Mouse (Mus musculus): ENCODE measurements at regions not wholly inside any gene's neighbourhood (a gene's known extent, or its start where the extent isn't known, plus 50 kb on each side); places are given as distances from the start of the nearest gene placed in this dataset.

DNA sequence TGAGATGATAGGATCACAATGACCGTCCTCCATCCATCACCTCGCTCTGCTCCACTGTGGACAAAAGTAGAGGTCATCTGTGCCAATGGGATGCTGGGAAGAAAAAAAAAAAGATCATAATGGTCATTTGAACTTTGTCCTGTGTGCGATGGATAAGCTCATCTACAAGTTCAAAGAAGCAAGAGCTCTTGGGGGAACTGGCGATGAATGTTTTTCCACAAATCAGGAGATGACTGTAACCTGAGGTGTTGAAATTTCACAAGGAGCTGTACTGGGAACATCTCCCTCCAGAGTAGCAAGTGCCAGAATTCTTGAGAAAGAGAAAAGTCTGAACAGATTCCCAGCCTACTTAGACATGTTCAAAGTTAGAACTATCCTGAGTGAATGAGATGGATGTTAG is 287.0 kb downstream of the Tns3 start:
- no peak for DNase-seq (ENCODE audit: low spot score in 2 of 2)

DNA sequence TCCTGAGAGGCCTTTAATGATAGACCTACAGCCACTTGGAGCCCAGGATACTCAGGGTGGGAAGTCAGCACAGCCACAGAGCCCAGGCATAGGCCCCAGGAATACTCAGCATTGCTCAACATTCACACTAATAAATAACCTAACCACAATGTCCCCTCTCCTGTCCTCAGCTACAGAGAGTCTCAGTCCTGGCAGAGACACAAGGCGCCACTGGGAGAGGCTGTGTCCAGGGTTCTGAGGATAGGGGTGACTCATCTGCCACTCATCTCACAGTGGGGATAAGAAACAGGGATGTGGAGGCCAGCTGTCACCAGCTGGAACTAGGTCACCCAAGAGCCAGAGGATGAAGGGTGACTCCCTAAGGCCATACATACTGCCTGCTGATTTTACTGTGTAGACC is 298.8 kb downstream of the Tns3 start:
- DNase-seq (ENCODE audit: low spot score in 2 of 2) = no peak

DNA sequence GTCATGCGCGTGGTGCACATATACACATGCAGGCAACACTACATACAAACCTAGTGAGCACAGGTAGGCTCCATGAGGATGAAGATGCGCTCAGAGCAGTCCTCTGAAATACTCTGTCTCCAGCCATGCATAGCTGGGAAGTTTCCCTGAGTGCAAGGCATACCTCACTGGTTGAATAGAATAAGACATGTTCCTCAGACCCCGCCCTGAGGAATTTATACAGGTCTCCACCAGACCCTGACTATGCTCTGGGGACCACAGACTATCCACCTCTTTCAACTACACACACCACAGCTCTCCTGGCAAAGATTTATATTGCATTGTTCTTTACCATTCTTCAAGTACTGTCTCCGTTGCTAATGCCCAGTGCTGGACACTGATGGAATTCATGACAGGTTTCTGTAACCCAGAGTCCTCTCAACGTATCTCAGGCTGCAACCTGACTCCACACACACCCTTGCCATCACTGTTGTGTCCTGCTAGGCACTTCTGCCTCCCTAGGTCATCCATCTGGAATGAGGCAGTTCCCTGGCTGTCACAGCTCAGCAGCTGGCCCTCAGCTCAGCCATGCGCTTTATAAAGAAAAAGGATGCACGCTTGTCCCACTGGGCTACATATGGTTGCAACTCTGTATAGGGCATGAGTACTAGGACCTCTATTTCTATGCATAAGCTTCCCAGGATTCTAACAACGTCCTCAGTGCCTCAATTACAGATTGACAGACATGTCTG is 299.5 kb downstream of the Tns3 start:
- DNase-seq (ENCODE audit: low spot score in 2 of 2) = no peak

DNA sequence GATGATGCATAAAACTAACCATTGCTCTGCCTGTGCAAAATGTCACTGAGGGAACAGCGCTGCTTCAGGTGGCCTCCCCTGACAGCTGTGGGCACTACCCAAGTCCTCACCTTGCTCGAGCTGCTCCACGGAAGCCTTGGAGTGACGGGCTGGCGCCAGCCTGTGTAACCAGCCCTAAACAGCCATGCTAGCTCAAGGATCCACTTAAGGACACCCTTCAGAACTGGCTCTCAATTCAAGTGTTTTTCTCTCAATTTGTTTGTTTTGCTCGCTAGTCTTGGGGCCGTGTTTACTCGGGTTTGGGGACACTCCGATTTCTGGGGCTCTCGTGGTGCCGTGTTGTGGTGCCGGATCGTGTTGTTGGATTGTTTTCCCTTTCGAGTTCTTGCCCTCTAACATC is 319.4 kb downstream of the Tns3 start:
- no peak for DNase-seq (ENCODE audit: low spot score in 2 of 2)

DNA sequence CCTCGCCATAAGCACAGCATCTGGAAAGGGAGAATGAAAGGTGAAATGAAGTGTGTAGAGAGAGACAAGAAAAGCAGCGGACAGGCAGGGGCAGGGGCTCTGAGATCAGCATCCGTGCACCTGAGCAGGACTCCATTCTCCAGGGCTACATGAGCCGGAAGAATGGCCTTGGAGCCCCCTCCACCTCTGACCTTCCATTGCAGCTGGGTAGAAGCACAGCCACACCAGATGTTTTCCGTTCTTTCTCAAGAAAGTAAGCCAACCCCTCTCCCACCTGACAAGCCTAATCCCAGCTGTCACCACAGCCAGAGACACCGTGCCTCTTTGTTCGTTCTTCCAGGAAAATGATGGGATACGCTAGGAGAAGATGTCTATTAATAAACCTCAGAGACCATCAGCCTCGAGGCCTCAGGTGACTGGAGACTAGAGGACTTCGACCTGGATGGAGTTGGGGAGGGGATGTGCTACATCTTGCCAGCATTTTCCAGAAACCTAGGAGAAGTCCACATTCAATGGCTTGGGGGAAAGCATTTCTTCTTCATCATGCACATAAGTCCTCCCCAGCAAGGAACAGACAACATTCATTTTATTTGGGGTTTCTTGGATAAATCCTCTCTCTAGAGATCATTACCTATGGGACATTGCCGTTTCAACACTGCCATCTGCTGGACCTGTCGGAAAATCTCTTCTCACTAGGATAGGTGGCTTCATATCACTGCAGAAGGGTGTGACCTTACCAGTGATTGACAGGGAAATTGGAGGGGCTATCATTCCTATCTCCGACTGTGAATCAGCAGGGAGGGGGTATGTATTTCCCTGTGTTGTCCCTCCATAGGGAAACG is 361.8 kb downstream of the Tns3 start:
- peak in 1 of 2 experiments; percentile 53 for DNase-seq (ENCODE audit: low spot score in 2 of 2)

DNA sequence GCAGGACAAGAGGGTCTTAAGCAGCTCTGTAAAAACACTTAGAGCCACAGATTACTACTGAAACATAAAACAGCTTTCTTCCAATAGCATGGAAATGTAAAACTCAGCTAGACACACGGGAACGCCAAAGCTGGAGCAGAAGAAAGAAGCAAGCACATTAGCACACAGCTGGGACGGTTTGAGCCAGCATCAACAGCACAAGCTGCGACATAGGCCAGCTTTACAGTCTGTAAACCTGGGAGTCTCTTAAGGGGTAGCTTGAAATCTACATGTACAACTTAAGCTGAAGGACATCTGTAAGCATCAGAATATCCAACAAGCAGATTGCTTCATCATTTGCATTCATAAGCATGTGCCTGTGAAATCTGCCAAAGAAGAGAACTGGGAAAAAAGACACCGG is 366.9 kb downstream of the Tns3 start:
- no peak for DNase-seq (ENCODE audit: low spot score in 2 of 2)

DNA sequence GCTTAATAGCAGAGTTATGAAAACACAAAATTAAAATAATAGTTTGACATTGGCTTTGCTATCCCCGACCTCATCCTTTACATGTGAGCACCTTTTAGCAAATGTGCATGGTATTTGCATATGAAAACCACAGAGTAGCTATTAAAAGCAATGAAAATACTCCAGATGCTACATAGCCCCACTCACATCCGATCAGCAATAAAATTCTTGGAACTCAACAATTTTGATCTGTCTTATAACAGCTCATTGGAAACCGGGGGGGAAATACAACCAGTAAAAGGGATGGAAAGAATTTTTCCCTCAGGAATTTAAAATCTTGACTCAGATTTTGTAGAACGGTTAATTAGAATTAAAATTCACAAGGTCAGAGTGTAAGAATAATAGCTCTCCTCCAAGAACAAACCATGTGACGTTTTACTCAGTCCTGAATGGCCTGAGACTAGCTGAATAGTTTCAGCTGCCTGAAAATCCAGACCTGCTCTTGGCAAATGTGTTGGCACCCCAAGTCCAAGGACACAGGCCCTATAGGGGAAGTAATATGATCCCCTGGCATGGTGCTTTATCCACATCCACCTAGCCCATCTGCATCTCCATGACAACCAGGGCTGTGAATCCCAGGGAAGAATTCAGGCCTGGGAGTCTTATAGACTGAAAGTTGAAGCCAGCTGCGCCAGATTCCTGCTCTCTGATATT is 370.9 kb downstream of the Tns3 start:
- no peak for DNase-seq (ENCODE audit: low spot score in 2 of 2)

DNA sequence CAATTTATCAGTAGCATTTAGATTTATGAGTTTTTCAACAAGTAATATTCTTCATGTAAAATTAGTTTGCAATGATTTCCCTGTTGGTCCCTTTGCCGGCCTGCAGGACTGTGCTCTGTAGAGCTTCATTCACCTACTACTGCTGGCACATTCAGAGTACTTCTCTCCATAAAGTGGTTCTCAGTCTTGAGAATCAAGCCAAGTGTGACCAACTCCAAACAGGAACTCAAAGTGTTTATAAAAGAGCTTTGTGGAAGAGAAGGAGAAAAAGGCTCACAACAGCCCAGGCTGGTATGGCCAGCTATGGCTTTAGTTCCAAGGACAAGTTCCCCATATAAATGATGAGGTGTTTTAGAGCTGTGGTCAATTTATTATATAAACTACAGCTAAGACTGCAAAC is 379.1 kb downstream of the Tns3 start:
- no peak for DNase-seq (ENCODE audit: low spot score in 2 of 2)

DNA sequence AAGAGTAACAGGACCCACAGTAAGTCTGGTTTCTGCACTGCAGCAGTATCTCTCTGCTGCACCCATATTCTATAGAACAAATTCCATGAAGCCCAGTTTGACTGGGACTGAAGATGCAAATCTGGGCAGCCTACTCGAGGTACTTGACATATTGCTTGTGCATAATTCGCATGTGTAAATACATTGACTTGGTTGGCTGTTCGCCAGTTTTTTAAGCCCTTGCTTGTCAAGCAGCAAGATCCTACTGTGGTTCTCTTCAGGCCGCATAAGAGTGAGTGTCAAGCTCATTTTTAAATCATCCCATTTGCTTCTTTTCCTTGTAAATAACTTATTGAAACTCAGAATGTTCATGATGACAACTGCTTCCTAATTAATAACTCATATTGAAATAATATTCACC is 389.1 kb downstream of the Tns3 start:
- DNase-seq (ENCODE audit: low spot score in 2 of 2) = no peak

DNA sequence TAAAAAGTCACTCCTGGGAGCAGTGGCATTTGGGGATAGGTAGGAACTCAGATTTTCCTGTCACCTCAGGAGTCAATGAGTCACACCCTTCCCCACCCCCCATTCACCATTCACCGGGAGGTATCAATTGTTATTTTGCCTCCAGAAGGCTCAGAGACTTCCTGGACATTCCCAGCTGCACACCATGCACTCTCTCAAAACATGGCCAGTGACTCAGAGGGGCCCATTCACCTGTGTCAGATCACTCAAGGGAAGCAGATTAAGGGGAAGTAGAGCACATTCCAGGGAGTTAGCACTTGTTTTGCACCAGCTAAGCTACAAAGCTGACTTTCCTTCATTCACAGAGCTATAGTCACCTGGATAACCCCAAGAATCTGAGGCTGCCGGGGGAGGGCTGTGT is 395.2 kb downstream of the Tns3 start:
- no peak for DNase-seq (ENCODE audit: low spot score in 2 of 2)

DNA sequence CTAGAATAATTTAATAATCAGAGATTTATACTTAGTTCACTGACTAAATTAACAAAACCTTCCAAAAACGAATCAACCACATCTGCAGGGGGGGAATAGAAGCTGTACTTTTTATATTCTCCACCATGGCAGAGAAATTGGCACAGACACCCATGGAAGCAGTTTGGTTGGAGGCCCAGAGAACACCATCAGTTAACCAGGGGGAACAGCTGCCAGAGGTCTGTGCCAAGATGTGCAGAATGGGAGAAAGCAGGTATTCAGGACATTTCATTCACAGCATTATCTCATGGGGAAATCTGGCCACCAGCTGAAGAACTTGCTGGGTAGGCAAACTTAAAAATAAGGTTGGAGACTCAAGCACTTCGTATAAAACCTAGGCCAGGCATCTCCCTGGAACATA is 410.3 kb downstream of the Tns3 start:
- DNase-seq (ENCODE audit: low spot score in 2 of 2) = peak in 1 of 2 experiments; percentile 12

DNA sequence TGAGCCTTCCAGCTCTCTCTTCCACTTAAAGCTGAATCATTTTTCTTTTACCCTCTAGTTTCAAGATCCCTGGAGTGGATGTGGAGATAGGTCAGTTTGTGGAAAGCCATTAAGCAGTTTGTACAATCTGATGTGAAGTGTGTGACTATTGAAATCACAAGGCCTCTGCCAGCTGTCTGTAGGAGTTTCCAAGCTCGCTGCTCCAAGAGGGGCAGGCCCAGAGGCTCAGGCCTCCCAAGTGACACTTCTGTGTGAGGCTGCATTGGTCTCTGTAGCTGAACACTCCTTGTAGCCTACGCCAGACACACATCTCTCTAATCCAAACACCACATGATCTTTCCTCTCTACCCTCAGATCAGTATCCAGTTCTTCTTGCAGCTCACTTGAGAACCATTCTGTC is 413.0 kb downstream of the Tns3 start:
- DNase-seq (ENCODE audit: low spot score in 2 of 2) = no peak

DNA sequence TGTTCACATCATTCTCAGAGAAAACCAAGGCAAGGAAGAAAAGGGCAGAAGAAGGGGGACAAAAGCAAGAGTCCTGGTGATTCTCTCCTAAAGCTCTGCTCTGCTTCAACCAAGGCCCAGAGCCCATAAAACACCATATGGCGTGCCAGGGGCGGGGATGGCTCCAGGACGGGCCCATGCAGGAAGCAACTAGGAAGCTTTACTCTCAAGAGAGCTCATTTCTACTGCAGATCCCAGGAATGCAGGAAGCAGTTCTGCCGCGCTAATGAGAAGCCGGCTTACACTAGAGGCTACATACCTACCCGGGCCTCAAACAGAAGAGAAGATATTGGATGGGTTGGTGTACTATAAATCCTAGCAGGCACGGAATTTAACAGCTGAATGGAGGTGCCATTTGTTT is 414.9 kb downstream of the Tns3 start:
- DNase-seq (ENCODE audit: low spot score in 2 of 2) = no peak

DNA sequence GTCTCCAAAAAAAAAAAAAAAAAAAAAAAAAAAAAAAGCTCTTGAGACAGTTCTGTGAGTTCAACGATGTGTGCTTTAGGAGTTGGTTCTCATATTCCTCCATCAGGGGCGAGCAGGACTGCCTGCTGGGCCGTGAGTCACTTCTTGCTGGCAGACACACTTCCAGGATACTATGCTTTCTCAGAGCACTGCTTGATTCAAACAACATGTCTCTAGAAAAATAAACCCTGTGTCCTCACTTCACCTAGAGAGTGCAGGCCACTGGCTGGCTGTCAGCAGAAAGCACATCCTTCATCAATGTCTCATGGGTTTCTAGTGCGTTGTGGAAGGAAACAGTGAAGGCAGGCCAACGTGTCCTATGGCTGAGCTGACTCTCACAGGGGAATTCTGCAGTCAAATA is 416.8 kb downstream of the Tns3 start:
- no peak for DNase-seq (ENCODE audit: low spot score in 2 of 2)

DNA sequence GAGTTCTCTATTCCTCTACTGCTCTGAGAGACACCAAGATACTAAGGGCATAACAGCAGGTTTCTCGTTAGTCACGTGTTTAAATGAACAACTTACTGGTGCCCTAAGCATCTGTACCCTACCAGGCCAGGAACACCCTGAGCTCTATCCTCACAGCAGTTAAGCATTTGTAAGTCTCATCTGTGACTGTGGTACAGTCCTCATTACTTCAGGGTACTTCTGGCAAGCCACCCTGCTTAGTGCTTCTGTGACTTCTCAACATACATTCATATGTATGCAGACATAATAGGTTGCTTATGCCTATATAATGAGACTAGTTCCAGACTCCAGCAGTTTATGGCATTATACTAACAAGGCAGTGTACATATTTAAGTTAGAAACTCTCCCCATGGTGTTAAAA is 417.3 kb downstream of the Tns3 start:
- DNase-seq (ENCODE audit: low spot score in 2 of 2) = no peak

DNA sequence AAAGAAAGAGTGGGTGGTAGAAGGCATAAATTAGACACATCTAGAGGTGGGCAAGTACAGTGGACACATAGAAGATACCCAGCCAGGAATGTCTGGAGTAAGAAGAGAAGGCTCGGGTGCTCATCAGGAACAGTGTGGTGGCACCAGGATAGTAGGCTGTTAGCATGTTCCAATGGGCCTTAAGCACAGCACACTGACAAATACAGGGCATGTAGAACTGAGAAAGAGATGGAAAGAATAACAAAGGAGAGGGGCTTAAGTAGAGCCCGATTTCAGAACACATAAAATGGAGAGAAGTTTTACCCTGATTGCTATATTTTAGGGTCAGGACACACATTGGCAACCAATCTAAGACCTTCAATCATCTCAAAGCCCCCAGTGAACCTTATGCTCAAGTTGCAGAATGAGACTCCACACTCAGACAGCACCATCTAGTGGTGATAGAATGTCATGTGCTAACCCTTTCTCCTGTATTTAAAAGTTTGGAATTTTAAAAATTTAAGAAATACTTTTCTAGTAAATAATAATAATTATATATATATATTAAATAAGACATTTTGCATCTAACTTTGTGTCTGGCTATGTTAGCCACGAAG is 418.8 kb downstream of the Tns3 start:
- DNase-seq (ENCODE audit: low spot score in 2 of 2) = no peak

DNA sequence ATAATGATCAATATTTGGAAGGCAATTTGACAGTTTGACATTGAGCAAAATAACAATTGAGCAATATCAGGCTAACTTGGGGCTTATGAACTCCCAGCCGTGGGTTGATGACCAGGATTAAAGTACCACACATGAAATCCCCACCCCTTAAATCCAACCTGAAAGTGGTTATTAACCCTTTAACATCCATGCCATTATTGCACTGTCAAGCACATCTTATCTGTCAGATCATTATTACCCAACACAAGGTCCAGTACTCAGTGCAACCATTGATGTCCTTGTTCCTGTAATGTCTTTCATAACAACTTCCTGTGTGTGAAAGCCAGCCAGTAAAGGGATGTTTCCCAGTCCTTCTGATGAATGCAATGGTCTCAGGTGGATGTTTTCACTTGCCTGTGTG is 425.8 kb downstream of the Tns3 start:
- no peak for DNase-seq (ENCODE audit: low spot score in 2 of 2)

DNA sequence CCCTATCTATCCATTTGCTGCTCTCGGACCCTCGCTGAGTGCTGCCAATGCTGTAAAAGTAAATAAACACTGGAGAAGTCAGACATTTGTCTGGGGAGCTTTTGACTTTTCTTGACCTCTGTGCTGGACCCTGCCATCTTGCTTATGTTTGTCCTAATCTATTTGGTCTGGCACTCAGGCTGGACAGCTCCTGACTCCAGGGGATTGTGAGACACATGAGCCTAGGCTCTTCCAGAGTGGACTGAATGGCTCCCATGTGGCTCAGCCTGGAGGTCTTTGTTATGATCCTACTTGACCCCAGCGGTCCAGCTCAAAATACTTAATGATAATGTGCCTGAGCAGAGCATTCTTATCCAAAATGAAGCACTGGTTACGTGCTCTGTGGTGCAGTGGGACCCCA is 426.8 kb downstream of the Tns3 start:
- DNase-seq (ENCODE audit: low spot score in 2 of 2) = no peak

DNA sequence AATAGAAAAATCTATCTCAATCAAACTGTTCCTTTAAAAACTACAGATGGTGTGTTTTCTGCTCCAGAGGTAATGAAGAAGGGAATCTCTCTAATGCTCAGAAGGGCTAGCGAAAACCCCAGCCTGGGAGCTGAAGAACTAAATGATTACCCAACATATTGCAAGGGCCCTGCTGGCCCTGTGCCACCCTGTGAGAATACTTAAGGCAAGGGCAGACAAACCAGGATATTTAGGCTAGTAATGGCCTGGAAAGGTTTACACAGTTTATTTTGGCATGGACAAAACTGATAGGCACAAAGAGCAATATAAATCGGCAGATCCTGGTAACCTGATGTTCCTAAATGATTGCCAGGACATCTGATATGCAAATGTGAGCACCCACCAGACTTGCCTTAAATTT is 428.3 kb downstream of the Tns3 start:
- no peak for DNase-seq (ENCODE audit: low spot score in 2 of 2)

DNA sequence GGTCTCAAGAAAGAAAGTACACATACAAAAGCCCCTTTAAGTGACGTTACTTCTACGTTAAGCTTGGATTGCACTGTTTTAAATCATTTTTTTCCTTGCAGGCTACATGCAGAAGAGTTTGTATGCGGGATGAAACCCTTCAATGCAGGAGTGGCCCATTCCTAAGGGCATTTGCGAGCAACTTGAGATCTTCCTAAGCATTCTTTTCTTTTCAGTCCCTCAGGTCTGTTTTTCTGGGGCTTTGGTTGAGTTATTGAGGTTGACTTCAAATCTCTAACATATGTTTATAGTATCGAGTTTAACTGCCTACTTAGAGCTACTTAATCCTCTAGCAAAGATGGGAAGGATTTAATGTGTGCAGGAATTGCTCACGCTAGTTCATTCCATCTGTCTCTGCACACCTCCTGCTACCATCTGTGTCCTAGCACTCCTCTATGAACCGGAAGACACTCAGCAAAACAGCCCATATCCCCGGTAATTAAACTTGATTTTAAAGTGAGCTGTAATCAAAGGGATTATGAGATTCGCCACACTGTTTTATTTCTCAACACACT is 431.6 kb downstream of the Tns3 start:
- no peak for DNase-seq (ENCODE audit: low spot score in 2 of 2)

DNA sequence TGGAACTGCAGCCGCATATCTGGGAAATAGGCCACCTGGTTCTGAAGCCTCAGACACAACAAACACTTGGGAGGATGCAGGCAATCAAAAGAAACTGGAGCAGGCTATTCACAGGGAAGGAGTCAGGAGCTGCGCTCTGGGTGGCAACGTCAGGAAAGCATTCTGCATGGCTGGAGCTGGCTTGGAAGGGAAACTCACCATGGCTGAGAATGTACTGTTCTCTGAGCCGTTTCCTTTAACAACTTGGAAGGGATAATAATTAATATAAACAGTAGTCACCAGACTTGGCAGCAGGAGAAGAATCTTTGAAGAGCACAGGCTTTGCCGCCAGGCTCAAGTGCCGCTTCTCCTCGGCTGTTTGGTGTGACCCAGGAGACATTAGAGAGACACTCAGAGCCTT is 434.5 kb downstream of the Tns3 start:
- DNase-seq (ENCODE audit: low spot score in 2 of 2) = no peak

DNA sequence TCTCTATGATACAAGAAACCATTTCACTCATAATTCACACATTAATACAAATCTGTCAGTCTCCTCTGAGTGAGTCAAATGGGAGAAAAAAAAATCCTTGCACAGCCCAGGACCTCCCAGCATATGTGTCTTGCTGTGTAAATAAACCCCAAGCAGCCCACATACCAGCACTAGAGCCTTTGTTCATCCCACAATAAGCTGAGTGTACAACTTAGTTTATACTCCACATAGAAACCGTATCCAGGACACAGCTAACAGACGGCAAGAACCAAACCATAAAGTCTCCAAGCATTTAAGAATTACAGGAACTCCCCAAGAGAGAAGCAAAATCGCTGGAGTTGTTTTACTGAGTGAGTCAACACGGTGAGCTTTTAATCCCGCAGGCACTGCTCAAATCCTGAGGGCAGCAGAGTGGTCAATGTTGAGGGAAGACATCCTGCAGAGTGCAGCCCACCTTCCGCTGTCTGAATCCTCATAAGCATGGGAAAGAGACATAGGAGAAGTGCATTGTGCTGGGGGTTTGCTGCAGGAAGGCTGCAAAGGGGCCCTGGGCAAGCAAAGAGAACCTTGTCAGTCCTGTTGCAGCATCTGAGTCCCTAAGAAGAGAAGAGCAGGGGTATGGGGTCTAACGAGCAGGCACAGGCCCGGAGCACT is 436.4 kb downstream of the Tns3 start:
- DNase-seq (ENCODE audit: low spot score in 2 of 2) = no peak

Data from left cerebral cortex, adult 9 months (tissue).